Mouse (Mus musculus) left cerebral cortex, adult 9 months (tissue): ENCODE measurements at regions not wholly inside any gene's neighbourhood (a gene's known extent, or its start where the extent isn't known, plus 50 kb on each side); places are given as distances from the start of the nearest gene placed in this dataset.

Experiments used
- DNase-seq, 2 experiments: peaks; one replicate each; pipeline ENCODE4 v3.0.0; 2022; ENCODE audit warnings: low spot score in 2 of 2

DNA sequence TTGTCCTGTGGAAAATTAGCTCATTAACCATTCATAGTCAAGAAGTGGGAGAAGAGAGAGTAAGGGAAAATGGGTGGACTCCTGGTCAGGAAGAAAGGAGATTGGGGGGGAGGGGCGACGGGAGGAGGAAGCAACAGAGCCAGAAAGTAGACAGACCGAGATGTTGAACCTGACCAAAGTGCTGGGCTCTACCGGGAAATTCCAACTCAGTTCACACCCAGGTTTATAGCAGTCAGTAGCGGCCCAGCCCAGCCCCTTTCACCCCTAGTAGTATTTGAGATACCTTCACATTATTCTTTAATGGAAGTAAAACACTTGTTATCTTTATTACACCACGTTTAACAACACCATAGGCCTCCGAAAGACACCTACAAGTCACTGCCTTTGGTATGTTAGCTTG lies 158.2 kb downstream of the Hibadh start:
- no peak for DNase-seq

DNA sequence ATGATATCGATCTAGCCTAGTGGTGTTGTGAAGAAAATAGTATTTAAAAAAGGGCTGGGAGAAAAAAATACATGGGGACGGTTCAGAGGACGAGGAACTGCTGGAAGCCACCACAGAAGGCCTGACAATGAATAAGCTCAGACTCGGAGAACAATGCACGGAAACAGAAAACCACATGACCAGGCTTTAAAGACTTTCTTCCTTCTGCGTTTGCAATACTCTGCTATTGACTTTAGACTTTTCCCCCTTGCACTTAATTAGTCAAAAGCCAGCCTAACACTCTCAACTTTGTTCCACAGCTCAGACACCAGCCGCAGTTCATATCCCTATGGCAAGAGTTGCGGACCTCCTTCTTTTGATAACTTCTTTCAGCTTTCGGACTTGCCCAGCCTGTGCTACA lies 154.0 kb downstream of the Hibadh start:
- no peak for DNase-seq

DNA sequence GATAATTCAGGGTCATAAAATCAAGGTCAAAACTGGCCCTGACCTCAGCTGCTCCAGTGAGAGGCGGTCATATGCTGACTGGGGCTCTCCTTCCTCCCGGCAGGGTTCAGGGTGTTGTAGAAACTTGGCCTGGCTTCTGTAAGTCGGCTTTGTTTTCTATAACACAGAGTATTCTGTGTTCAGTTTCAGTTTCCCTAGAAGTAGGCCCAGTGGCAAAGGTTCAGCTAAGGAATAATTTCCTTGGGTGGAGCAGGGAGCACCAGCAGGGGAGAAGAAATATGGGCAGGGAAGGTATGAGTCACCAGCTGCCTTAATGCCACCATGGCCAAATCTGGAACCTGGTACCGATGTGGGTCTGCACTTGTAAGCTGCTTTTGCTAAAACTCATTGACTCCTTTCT lies 153.5 kb downstream of the Hibadh start:
- no peak for DNase-seq

DNA sequence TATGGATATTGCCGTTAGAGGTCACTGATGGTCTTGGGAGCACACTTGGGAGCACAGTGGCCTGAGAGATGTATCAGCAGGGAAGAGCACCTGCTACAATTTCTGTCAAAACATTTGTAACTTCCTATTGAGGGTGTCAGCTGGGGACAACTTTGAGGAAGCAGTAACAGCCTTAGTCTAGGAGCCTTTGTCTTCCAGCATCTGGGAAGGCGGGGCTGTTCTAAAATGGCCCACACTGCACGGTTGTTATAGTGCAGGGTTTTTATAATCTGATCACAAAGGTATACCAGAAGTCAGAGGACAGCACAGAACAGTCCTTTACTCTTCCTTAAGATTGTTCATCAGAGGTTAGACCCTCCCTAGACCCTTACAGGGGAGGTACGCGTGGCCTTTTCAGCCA lies 152.3 kb downstream of the Hibadh start:
- no peak for DNase-seq

DNA sequence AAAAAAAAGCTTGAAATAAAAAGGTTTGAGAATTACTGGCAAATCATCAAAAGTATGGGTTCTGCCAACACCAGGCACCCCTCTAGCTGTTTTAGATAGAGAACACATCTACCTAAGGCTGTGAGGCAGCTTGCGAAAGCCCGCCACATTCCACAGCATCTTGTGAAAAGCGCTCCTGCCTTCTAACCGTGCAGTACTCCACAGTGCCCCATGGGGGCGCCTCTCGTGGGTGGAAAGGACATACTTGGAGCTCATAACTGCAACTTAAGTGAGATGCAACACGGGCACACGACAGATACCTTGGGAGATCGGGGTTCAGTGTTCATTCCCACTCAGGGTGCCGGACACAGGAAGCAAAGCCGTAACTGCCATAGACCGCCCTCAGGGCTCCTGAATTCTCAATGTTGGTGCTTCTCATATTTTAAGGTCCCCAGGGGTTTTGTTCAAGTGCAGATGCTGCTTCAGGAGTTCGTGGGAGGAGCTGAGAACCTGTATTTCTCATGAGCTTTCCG lies 149.9 kb downstream of the Hibadh start:
- DNase-seq: no peak

DNA sequence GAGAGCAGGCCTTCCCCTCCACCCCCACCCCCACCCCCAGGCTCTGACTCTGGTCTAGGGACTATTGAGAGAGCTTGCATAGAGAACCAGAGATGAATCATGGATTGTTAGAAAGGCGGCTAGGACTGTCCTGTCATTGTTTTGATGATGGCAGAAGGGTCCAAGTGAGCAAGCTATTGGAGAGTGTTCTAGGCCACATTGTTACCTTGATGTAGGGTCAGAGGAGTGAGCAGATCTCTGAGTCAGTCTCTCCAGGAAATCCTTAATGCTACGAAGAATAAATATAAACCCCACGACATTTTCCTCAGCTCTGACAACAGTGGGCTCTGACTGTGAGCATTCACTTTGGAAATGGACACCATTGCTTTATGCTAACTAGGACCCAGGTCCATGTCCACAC lies 144.9 kb downstream of the Hibadh start:
- DNase-seq: no peak

DNA sequence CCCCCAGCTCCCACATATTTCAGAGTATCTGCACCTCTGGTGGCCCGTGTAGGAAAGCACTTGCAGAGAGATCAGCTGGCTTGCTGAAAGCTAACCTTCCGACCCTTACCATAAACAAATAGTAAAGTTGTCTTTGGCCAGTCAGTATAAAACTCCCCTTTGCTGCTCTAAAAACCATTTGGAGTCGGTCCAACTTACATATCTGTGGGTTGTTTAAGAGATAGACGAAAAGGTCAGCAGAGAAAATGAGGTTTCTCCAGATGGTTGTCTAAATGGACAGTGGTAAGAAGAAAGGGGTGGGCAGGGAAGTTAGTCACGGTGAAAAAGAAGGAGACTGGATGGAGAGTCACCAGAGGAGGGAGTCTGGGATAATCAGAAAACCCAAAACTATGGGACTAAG lies 144.3 kb downstream of the Hibadh start:
- DNase-seq: no peak
